Mouse (Mus musculus) liver, embryonic 15.5 days (tissue): ENCODE results near the gene Ipcef1. TPM values are rescaled to one million over a fixed set of nuclear protein-coding genes. Genes with fewer than 3 reads are reported as not detected.
"Not testable (repeated sequence)": the region's sequence is repeated elsewhere in the genome, so short reads cannot be mapped to it uniquely, and the experiment has no call there.

Experiments used
- ATAC-seq: fragments of 200-750 bp; cut with Nextera tagmentation; 2 replicates; pipeline ENCODE4 v1.8.0; 2017; ENCODE audit warnings: moderate number of reproducible peaks, mild to moderate bottlenecking, moderate library complexity; ENCODE audit not compliant: insufficient read depth
- H3K27ac ChIP-seq: fragments of 300-500 bp; sonication (generic); replicated peaks from 2 replicates; pipeline ENCODE4 v1.5.1; 2015; ENCODE audit warnings: mild to moderate bottlenecking, inconsistent platforms
- H3K27me3 ChIP-seq: fragments of 300-500 bp; sonication (generic); 2 replicates; pipeline ENCODE4 v1.6.1; 2015; ENCODE audit warnings: mild to moderate bottlenecking, inconsistent platforms
- H3K36me3 ChIP-seq: fragments of 300-500 bp; sonication (generic); replicated peaks from 2 replicates; pipeline ENCODE4 v1.6.1; 2015; ENCODE audit warnings: moderate library complexity, mild to moderate bottlenecking, inconsistent platforms
- H3K4me1 ChIP-seq: fragments of 300-500 bp; sonication (generic); replicated peaks from 2 replicates; pipeline ENCODE4 v1.6.1; 2015; ENCODE audit warnings: inconsistent platforms
- H3K4me2 ChIP-seq: fragments of 300-500 bp; sonication (generic); 2 replicates; pipeline ENCODE4 v1.6.1; 2015; ENCODE audit warnings: moderate library complexity, mild to moderate bottlenecking, inconsistent platforms
- H3K4me3 ChIP-seq: fragments of 300-500 bp; sonication (generic); replicated peaks from 2 replicates; pipeline ENCODE4 v1.5.1; 2015; ENCODE audit warnings: mild to moderate bottlenecking, inconsistent platforms
- H3K9ac ChIP-seq: fragments of 300-500 bp; sonication (generic); 2 replicates; pipeline ENCODE4 v1.6.1; 2015; ENCODE audit warnings: moderate library complexity, mild to moderate bottlenecking, inconsistent platforms
- H3K9me3 ChIP-seq: fragments of 300-500 bp; sonication (generic); replicated peaks from 2 replicates; pipeline ENCODE4 v1.6.1; 2016; ENCODE audit warnings: inconsistent platforms
- WGBS: fragments of 180-500 bp; shearing (Covaris S2); methylation state at CpG from one replicate; pipeline ENCODE4 v1.1.7; 2015; ENCODE audit warnings: mixed read lengths; ENCODE audit not compliant: insufficient replicate concordance; 5-methylcytosine and 5-hydroxymethylcytosine counted together
- polyA plus RNA-seq: library from polyadenylated mRNA; unstranded; fragments of >200 nt; fragmentation: Nextera tagmentation; extraction: Ambion mirVana; gene quantifications from 2 replicates; pipeline ENCODE4 v1.2.1, GENCODE M21; 2015

Gene Ipcef1
- polyA plus RNA-seq, 1 experiment from 2014 or later, result 0.78 TPM

DNA sequence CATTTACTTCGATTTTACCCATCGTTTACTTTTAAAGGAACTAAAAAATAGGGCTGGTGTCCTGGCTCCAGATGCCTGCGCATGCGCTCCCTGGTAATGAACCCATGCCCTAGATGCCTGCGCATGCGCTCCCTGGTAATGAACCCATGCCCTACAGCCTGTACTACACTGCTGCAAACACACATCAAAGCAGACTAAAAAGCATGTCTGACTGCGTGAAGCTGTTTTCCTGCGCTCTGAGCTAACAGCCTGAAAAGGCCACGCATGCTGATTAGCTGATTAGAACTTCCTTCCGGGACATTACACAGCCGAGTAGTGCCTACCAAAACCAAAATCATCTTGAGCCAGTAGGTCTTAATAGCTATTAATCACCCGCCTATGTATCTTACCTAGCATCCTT is 16.7 kb downstream of the Ipcef1 start:
- Histone ChIP-seq H3K36me3 (no peaks in the 10 kb centered on the region), H3K9ac (no peak overlapping the region), H3K27me3 (no peaks in the 10 kb centered on the region), H3K27ac (no peak overlapping the region), H3K4me2 (no peak overlapping the region), H3K4me1 (no peaks in the 10 kb centered on the region; the same call in 1 of the 2 replicates), H3K9me3 (no peaks in the 10 kb centered on the region), H3K4me3 (no peak overlapping the region)
- 49% methylated on average over 12 of the region's 12 CpGs for WGBS
- ATAC-seq, result no peak

DNA sequence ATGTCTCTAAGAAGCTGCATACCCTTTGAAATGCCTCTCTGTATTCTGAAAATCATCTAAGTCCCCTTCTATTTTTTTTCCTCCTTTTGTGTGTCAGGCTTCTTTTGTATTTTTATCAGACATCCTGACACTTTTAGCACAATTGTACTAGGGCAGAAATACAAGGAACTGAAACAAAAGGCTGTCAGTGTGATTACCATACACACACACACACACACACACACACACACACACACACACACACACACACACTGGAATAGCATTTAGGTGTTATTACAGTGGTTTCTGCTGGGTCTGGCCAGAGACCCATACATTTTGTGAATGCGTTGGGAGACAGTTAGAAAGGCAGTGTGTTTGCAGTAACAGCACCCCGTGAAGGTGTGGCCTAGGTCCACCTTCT is 18.8 kb downstream of the Ipcef1 start:
- H3K9ac ChIP-seq, result no peak overlapping the region
- H3K4me2 ChIP-seq, result no peak overlapping the region
- WGBS, result 67% methylated on average over 2 of the region's 2 CpGs
- H3K4me3 ChIP-seq, result no peak overlapping the region
- no peaks in the 10 kb centered on the region; the same call in 1 of the 2 replicates for H3K4me1 ChIP-seq
- no peak for ATAC-seq
- no peak overlapping the region for H3K27ac ChIP-seq
- H3K9me3 ChIP-seq, result no peaks in the 10 kb centered on the region
- H3K36me3 ChIP-seq, result no peaks in the 10 kb centered on the region
- H3K27me3 ChIP-seq, result no peaks in the 10 kb centered on the region

DNA sequence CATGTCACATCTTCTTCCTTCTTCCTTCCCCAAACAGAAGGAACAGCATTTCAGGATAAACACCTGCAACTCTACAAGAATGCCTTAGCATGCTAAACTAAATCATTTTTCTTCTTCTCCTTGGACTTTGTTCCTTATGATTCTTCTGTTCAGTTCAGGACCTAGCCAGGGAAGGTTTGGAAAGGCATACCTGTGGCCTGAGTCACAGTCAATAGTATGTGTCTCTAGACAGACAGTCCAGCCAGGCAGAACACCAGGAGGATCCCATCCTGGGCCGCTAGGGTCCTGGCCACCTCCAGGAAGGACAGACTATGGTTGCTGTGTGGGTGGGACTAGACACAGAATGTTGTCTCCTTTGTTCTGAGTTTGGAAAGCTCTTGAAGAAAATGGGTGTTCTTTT is 27.2 kb downstream of the Ipcef1 start:
- 50% methylated on average over 1 of the region's 1 CpGs for WGBS
- H3K4me2 ChIP-seq, result no peak overlapping the region
- H3K27me3 ChIP-seq, result no peaks in the 10 kb centered on the region
- no peak overlapping the region for H3K9ac ChIP-seq
- no peak overlapping the region for H3K27ac ChIP-seq
- H3K9me3 ChIP-seq, result no peaks in the 10 kb centered on the region
- no peak for ATAC-seq
- no peak overlapping the region for H3K4me3 ChIP-seq
- H3K4me1 ChIP-seq, result no peaks in the 10 kb centered on the region
- H3K36me3 ChIP-seq, result no peaks in the 10 kb centered on the region

DNA sequence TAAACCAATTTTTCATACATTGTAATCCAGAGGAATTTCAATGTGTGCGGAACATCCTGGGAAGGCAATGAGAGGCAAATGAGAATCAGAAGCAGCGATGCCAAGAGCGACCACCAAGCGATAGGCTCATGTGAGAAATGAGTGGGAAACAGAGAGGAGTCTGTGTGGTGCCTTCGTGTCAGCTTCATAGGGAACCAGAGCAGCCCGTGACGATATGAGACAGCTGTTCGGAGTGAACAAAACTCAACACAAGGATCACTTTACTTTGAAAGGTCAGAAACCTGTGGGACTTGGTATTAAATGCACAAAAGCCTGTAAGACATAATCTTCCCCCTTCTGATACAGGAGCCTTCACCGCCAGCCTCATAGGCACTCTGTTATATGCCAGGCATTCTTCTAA is 31.7 kb downstream of the Ipcef1 start:
- Histone ChIP-seq H3K27ac (no peak overlapping the region), H3K9ac (no peak overlapping the region), H3K4me1 (no peaks in the 10 kb centered on the region), H3K9me3 (no peaks in the 10 kb centered on the region), H3K27me3 (no peaks in the 10 kb centered on the region), H3K4me2 (no peak overlapping the region), H3K4me3 (no peak overlapping the region), H3K36me3 (no peaks in the 10 kb centered on the region)
- no peak for ATAC-seq
- WGBS, result 76% methylated on average over 9 of the region's 9 CpGs

DNA sequence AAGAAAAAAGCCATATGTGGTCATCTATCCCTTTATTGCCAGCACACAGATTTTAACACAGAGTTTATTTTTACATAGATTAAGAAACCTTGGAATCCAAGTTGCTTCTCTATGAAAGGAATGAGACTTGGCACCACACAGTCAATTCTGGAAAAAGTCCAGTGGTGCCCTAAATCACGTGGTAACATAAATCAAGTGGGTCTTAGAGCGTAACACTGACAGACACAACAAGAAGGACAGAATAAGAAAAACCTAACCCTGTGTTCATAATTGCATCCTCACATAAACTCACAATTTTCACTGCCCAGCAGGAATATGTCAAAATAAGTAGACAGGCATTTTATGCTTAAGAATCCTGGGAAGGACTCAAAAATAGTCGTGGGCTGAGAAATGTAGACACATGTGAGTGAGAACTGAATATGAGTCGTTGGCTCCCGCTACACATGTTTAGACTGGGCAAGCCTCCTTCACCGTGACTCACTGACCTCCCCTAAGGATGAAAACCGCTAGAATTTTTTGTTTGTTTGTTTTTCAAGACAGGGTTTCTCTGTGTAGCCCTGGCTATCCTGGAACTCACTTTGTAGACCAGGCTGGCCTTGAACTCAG is 32.4 kb downstream of the Ipcef1 start:
- no peak overlapping the region for H3K27ac ChIP-seq
- WGBS, result 65% methylated on average over 7 of the region's 7 CpGs

DNA sequence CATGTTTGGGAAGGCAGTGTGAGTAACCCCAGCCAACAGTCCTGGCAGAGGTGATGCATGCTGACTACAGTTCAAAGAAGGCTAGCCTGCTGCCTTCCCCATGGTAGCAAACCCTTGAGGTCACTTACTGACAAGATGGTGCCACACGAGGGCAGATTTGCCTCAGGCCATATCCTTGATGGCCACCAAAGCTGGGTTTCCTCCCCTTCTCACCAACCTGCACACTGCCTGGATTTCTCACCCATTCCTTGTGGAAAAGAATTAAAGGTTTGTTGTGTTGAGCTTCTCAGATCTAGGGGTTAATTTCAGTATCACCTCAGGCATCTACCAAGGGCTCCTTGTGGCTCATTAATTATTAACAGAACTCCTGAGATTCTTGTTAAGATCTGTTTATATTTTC is 37.1 kb downstream of the Ipcef1 start:
- H3K4me2 ChIP-seq, result no peak overlapping the region
- no peak for ATAC-seq
- WGBS, result 14% methylated on average over 1 of the region's 1 CpGs
- no peak overlapping the region for H3K9ac ChIP-seq
- H3K27me3 ChIP-seq, result no peaks in the 10 kb centered on the region
- no peaks in the 10 kb centered on the region for H3K9me3 ChIP-seq
- no peaks in the 10 kb centered on the region for H3K4me1 ChIP-seq
- H3K36me3 ChIP-seq, result no peaks in the 10 kb centered on the region
- H3K4me3 ChIP-seq, result no peak overlapping the region
- no peak overlapping the region for H3K27ac ChIP-seq

More for the DNA sequence above, 32.4 kb downstream of the Ipcef1 start:
- Histone ChIP-seq H3K9ac (no peak overlapping the region), H3K4me2 (no peak overlapping the region), H3K27me3 (no peaks in the 10 kb centered on the region), H3K36me3 (no peaks in the 10 kb centered on the region), H3K4me3 (no peak overlapping the region), H3K4me1 (no peaks in the 10 kb centered on the region), H3K9me3 (no peaks in the 10 kb centered on the region)
- no peak for ATAC-seq

DNA sequence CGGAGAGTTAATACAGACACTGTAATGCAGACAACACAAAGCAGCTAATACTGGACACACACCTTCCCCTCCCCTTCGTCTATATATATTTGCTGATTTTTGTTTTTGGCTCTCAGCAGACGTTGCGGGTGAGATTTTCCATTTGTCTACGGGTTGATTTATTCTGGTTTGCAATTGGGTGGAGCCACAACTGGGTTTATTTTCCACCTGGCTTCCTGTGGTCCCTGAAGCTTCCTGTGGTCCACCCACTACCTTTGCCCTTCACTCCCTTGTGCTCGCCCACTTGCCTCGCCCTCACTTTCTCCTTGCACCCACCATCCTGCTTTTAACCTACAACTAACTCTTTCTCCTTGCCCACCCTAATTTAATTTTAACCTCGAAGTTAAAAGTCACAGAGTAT is 41.7 kb downstream of the Ipcef1 start:
- H3K36me3 ChIP-seq, result no peaks in the 10 kb centered on the region
- H3K9ac ChIP-seq, result no peak overlapping the region
- 52% methylated on average over 8 of the region's 8 CpGs for WGBS
- no peak overlapping the region for H3K27ac ChIP-seq
- no peaks in the 10 kb centered on the region for H3K9me3 ChIP-seq
- H3K27me3 ChIP-seq, result no peaks in the 10 kb centered on the region
- H3K4me3 ChIP-seq, result no peak overlapping the region
- H3K4me1 ChIP-seq, result no peaks in the 10 kb centered on the region
- ATAC-seq, result no peak
- no peak overlapping the region for H3K4me2 ChIP-seq

DNA sequence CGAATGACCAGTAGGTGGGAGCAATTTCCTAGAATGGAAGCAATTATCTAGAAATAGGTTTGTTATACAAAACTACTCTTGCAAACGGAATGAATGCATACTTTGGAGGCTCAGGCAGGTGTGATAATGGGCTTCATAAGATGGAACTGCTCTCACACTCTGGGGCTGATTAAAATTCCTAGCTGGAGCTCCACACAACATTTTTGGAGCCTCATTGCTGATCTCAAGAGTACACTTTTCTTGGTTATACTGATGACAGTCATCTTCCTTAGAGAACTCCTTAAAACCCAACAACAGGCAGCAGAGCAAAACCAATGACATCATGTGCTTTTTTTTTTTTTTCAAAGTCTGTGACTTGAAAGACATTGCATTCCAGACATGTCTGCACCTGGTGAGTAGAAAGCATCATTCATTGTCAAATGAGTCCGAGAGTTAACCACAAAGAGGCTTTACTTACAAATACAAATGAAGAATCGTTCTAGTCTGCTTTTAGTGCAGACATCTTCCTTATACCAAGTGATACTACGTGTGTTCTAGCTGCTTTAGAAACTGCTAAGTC is 47.2 kb downstream of the Ipcef1 start:
- no peak overlapping the region for H3K9ac ChIP-seq
- ATAC-seq, result no peak
- WGBS, result 37% methylated on average over 5 of the region's 5 CpGs
- no peaks in the 10 kb centered on the region for H3K36me3 ChIP-seq
- H3K27ac ChIP-seq, result no peak overlapping the region
- no peaks in the 10 kb centered on the region for H3K27me3 ChIP-seq
- no peak overlapping the region for H3K4me2 ChIP-seq
- no peaks in the 10 kb centered on the region for H3K4me1 ChIP-seq
- no peaks in the 10 kb centered on the region for H3K9me3 ChIP-seq
- no peak overlapping the region for H3K4me3 ChIP-seq

DNA sequence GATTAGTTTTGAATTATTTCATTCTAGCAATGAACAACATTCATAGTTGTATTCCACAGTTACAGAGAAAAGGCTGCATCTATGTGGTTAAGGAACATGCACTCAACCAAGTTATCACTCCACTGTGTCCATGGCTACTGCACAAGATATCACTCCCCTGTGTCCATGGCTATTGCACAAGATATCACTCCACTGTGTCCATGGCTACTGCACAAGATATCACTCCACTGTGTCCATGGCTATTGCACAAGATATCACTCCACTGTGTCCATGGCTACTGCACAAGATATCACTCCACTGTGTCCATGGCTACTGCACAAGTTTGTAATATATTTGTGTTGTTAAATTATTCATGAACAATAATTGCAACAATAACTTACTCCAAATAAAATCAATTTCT is 48.4 kb downstream of the Ipcef1 start:
- H3K9ac ChIP-seq, H3K9me3 ChIP-seq, H3K4me3 ChIP-seq, H3K27ac ChIP-seq, H3K36me3 ChIP-seq, H3K27me3 ChIP-seq, H3K4me2 ChIP-seq, ATAC-seq, H3K4me1 ChIP-seq: not testable (repeated sequence)

DNA sequence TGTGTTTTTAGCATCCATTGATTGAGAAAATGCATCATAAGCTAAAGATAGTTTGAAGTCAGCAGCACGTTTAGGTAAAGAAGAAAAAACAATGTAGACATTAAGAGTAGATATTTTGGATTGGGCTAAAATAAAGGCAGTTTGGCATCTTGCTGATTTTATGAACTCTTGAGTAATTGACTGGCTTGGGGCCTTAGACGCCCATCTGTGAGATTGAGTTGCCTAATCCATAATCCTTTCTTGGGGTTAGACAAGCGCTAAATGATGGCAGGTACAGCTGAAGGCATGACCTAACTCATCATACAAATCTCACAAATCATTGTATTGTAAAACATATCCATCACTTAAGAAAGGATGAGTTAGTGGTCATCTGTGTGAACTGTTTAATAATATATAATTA is 52.9 kb downstream of the Ipcef1 start:
- 60% methylated on average over 3 of the region's 3 CpGs for WGBS
- ATAC-seq, result no peak

DNA sequence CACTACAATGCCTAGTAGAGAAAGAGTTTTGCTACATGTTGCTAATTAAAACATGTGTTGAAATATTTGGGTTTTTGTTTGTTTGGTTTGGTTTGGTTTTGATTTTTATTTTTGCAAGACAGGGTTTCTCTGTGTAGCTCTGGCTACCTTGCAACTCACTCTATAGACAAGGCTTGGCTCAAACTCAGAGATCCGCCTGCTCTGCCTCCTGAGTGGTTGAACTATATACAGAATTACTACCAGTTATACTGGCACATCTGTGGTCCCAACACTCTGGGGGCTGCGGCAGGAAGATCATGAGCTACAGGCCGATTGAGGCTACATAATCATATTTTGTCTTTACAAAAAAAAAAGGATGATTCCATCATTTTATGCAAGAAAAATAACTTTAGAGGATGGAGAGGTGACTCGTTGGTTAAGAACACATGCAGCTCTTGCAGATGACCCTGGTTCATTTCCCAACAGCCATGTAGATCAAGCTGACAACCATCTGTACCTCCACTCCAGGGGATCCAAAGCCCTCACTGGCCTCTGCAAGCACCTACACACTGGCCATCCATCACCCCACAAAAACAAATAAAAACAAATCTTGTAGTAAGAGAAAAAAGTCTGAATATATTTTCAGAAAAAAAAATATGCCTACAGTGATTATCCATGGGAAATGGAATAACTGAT is 53.6 kb downstream of the Ipcef1 start:
- H3K4me1 ChIP-seq, result no peaks in the 10 kb centered on the region
- H3K4me2 ChIP-seq, result no peak overlapping the region
- no peak for ATAC-seq
- H3K9me3 ChIP-seq, result no peaks in the 10 kb centered on the region
- H3K4me3 ChIP-seq, result no peak overlapping the region
- no peak overlapping the region for H3K9ac ChIP-seq
- 56% methylated on average over 4 of the region's 4 CpGs for WGBS
- H3K27ac ChIP-seq, result no peak overlapping the region
- H3K36me3 ChIP-seq, result no peaks in the 10 kb centered on the region
- no peaks in the 10 kb centered on the region for H3K27me3 ChIP-seq

More for the DNA sequence above, 52.9 kb downstream of the Ipcef1 start:
- H3K9ac ChIP-seq, result no peak overlapping the region
- no peaks in the 10 kb centered on the region for H3K36me3 ChIP-seq
- no peaks in the 10 kb centered on the region for H3K27me3 ChIP-seq
- H3K4me2 ChIP-seq, result no peak overlapping the region
- H3K4me3 ChIP-seq, result no peak overlapping the region
- H3K4me1 ChIP-seq, result no peaks in the 10 kb centered on the region
- no peaks in the 10 kb centered on the region for H3K9me3 ChIP-seq
- H3K27ac ChIP-seq, result no peak overlapping the region

DNA sequence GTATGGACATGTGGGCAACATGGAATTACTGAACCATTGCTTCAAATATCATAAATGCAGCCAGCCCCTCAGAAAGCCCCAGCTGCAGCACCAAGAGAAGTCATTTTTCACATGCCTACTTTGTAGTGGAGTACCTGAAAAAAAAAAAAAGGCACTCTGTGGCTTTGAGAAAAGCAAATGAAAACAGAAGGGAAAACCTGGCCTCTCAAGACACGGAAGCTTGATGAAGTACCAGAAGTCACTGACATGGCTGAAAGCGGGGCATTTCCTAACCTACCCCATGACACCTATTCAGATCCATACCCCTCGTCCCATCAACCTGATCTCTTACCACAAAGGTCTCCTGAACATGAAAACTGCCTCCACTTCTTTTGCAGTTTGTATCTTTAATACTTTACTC is 55.4 kb downstream of the Ipcef1 start:
- WGBS, result 43% methylated on average over 3 of the region's 3 CpGs
- H3K4me3 ChIP-seq, result no peak overlapping the region
- no peak overlapping the region for H3K4me2 ChIP-seq
- no peaks in the 10 kb centered on the region for H3K9me3 ChIP-seq
- H3K36me3 ChIP-seq, result no peaks in the 10 kb centered on the region
- no peak overlapping the region for H3K9ac ChIP-seq
- H3K27me3 ChIP-seq, result no peaks in the 10 kb centered on the region
- ATAC-seq, result no peak
- no peaks in the 10 kb centered on the region for H3K4me1 ChIP-seq
- no peak overlapping the region for H3K27ac ChIP-seq
